Mouse (Mus musculus) layer of hippocampus, adult 2 months (tissue): ENCODE data around the gene Dot1l. TPM values are rescaled to one million over a fixed set of nuclear protein-coding genes. Genes with fewer than 3 reads are reported as not detected.

Source experiments
- DNase-seq, 2 experiments: peaks; one replicate each; pipeline ENCODE4 v3.0.0; 2022; ENCODE audit warnings: low spot score in 2 of 2
- H3K27ac ChIP-seq: fragments of 200-600 bp; 2 replicates; pipeline ENCODE4 v1.8.1; 2022
- H3K4me3 ChIP-seq: fragments of 200-600 bp; 2 replicates; pipeline ENCODE4 v1.8.1; 2022; ENCODE audit warnings: mild to moderate bottlenecking
- CTCF ChIP-seq: fragments of 200-600 bp; conservative IDR thresholded peaks from 2 replicates; pipeline ENCODE4 v1.8.1; 2022; ENCODE audit warnings: antibody characterized with exemption, mild to moderate bottlenecking, moderate library complexity
- microRNA-seq, 2 experiments: library from miRNA; unstranded; fragments of <30 nt; microRNA quantifications; one replicate each; pipeline ENCODE4 v1.2.0; 2021
- total RNA-seq, 2 experiments: library from RNA; stranded (reverse); gene quantifications; 2 replicates each; pipeline ENCODE4 v1.2.3; 2021

The Dot1l gene
- total RNA-seq, 2 experiments from 2014 or later: 52.0 to 63.6 TPM

- Histone ChIP-seq H3K27ac (no peak overlapping the region), H3K4me3 (no peak overlapping the region)
- no peak for DNase-seq
- TF ChIP-seq CTCF: no peak
Observed at GRCm38 (mm10) chr10:80839848-80840247, 84.8 kb downstream of the Dot1l start.

DNA sequence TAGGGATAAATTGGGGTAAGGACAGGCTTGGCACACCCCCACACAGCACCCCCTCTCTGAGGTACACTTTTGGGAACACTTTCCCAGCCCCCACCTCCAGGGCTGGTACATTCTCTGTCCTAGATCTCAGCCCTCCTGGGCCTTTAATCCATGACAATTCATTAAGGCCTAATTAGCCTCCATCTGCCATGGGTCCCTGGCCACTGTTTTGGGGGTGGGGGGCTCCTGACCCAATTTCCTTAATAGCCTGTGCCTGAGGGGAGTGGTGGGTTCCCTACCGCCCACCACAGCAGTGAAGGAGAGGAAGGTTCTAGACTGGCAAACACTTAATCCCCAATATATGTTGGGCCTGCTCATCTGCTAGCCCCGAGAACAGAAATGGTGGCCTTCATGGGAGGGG, 86.7 kb downstream of the Dot1l start:
- DNase-seq: no peak
- peak overlapping the region; percentile 85; the same call in 1 of the 2 replicates for H3K27ac ChIP-seq
- no peak for TF ChIP-seq CTCF
- H3K4me3 ChIP-seq: peak overlapping the region; percentile 60; the same call in 1 of the 2 replicates

- Histone ChIP-seq H3K27ac (peak overlapping the region; percentile 85), H3K4me3 (peak overlapping the region; percentile 60)
- no peak for TF ChIP-seq CTCF
- peak in 1 of 2 experiments; percentile 63 for DNase-seq
Observed at GRCm38 (mm10) chr10:80842334-80842733, 87.3 kb downstream of the Dot1l start.

GRCm38 (mm10) chr10:80843087-80843930, 88.3 kb downstream of the Dot1l start:
- no peak for TF ChIP-seq CTCF
- Histone ChIP-seq H3K4me3 (peak overlapping the region; percentile 60), H3K27ac (peak overlapping the region; percentile 85)
- DNase-seq: no peak

GRCm38 (mm10) chr10:80843931-80844547, 89.0 kb downstream of the Dot1l start, which contains the start of gene Lingo3:
TSS of gene Lingo3 (minus strand) at chr10:80844039.
- TF ChIP-seq CTCF: no peak
- peak within 1 kb of the TSS; percentile 85 for H3K27ac ChIP-seq
- peak within 1 kb of the TSS; percentile 60 for H3K4me3 ChIP-seq
- peak in 1 of 2 experiments; percentile 71 for DNase-seq

Small RNA genes lying within 50 kb of the gene (microRNA-seq; reads per million reads assigned to microRNA genes)
- gene Mir1982: 3.8 to 4.1 reads per million in 2 experiments

Other genes starting within 250 kb of the Dot1l start
- under 1 TPM; 0.12 to 0.31 TPM for gene Atp8b3, start 216.1 kb upstream of the Dot1l start, total RNA-seq
- gene Rexo1, start 193.6 kb upstream of the Dot1l start, total RNA-seq: 10 to 100 TPM; 51.6 to 52.8 TPM
- gene Klf16, start 177.9 kb upstream of the Dot1l start, total RNA-seq: 10 to 100 TPM; 50.8 to 56.8 TPM
- gene Abhd17a, start 164.9 kb upstream of the Dot1l start, total RNA-seq: 100 to 1,000 TPM; 158 to 166 TPM
- gene Scamp4, start 152.3 kb upstream of the Dot1l start, total RNA-seq: 10 to 100 TPM; 42.9 to 43.1 TPM
- 1 to 10 TPM; 1.3 to 3.5 TPM for gene Adat3, start 152.3 kb upstream of the Dot1l start, total RNA-seq
- 1 to 10 TPM; 3.0 to 4.5 TPM for gene Gm49322, start 149.2 kb upstream of the Dot1l start, total RNA-seq
- gene Csnk1g2, start 132.4 kb upstream of the Dot1l start, total RNA-seq: 100 to 1,000 TPM; 221 to 228 TPM
- gene Btbd2, start 98.1 kb upstream of the Dot1l start, total RNA-seq: 100 to 1,000 TPM; 102 to 105 TPM
- 10 to 100 TPM; 45.3 to 46.9 TPM for gene Mknk2, start 77.1 kb upstream of the Dot1l start, total RNA-seq
- 10 to 100 TPM; 10.6 to 16.5 TPM for gene Mob3a, start 53.2 kb upstream of the Dot1l start, total RNA-seq
- gene Izumo4, start 53.0 kb upstream of the Dot1l start, total RNA-seq: 10 to 100 TPM; 65.0 to 69.0 TPM
- 100 to 1,000 TPM; 145 to 153 TPM for gene Ap3d1, start 12.9 kb upstream of the Dot1l start, total RNA-seq
- gene Sf3a2, start 43.0 kb downstream of the Dot1l start, total RNA-seq: 10 to 100 TPM; 51.7 to 55.1 TPM
- gene Plekhj1, start 43.4 kb downstream of the Dot1l start, total RNA-seq: 10 to 100 TPM; 68.4 to 76.3 TPM
- gene Amh, start 50.0 kb downstream of the Dot1l start, total RNA-seq: 1 to 10 TPM; 2.7 to 5.3 TPM
- 1 to 10 TPM; 1.9 to 2.5 TPM for gene Jsrp1, start 58.3 kb downstream of the Dot1l start, total RNA-seq
- 100 to 1,000 TPM; 478 to 493 TPM for gene Oaz1, start 71.5 kb downstream of the Dot1l start, total RNA-seq
- gene Lingo3, start 88.8 kb downstream of the Dot1l start, total RNA-seq: 10 to 100 TPM; 49.4 to 54.3 TPM
- gene Lsm7, start 100.0 kb downstream of the Dot1l start, total RNA-seq: 10 to 100 TPM; 51.6 to 53.3 TPM
- gene Sppl2b, start 100.1 kb downstream of the Dot1l start, total RNA-seq: 10 to 100 TPM; 61.2 to 63.2 TPM
- under 1 TPM; 0.46 to 0.56 TPM for gene Tmprss9, start 116.6 kb downstream of the Dot1l start, total RNA-seq
- gene Timm13, start 145.8 kb downstream of the Dot1l start, total RNA-seq: 100 to 1,000 TPM; 134 to 145 TPM
- gene Lmnb2, start 163.0 kb downstream of the Dot1l start, total RNA-seq: 10 to 100 TPM; 20.8 to 21.9 TPM
- gene Gadd45b, start 174.9 kb downstream of the Dot1l start, total RNA-seq: 10 to 100 TPM; 17.0 to 17.5 TPM